Mouse (Mus musculus) layer of hippocampus, postnatal 10 days (tissue): ENCODE measurements at regions not wholly inside any gene's neighbourhood (a gene's known extent, or its start where the extent isn't known, plus 50 kb on each side); places are given as distances from the start of the nearest gene placed in this dataset.

Source experiments
- DNase-seq, 2 experiments: peaks; one replicate each; pipeline ENCODE4 v3.0.0; 2021; ENCODE audit warnings: low spot score in 2 of 2

- DNase-seq: no peak
These were observed 155.6 kb downstream of the Chic2 start for GRCm38 (mm10) chr5:74888934-74889333.

GRCm38 (mm10) chr5:74885958-74886357 lies 158.6 kb downstream of the Chic2 start:
- DNase-seq: no peak

GRCm38 (mm10) chr5:74882563-74882962 lies 162.0 kb downstream of the Chic2 start:
- DNase-seq: no peak

- DNase-seq: no peak
These were observed 163.8 kb downstream of the Chic2 start for GRCm38 (mm10) chr5:74880669-74881226.

GRCm38 (mm10) chr5:74880048-74880437 lies 164.5 kb downstream of the Chic2 start:
- no peak for DNase-seq

- no peak for DNase-seq
These were observed 165.2 kb downstream of the Chic2 start for GRCm38 (mm10) chr5:74879098-74880047.

GRCm38 (mm10) chr5:74877595-74877994 lies 167.0 kb downstream of the Chic2 start:
- no peak for DNase-seq

GRCm38 (mm10) chr5:74877185-74877584 lies 167.4 kb downstream of the Chic2 start:
- no peak for DNase-seq

- no peak for DNase-seq
These were observed 169.9 kb downstream of the Chic2 start for GRCm38 (mm10) chr5:74874691-74875090.

GRCm38 (mm10) chr5:74870615-74871014 lies 167.9 kb upstream of the Lnx1 start:
- DNase-seq: no peak

- no peak for DNase-seq
These were observed 164.5 kb upstream of the Lnx1 start for GRCm38 (mm10) chr5:74867113-74867785.

- DNase-seq: no peak
These were observed 164.0 kb upstream of the Lnx1 start for GRCm38 (mm10) chr5:74866697-74867096.

GRCm38 (mm10) chr5:74865446-74865845 lies 162.7 kb upstream of the Lnx1 start:
- no peak for DNase-seq

- DNase-seq: no peak
These were observed 161.9 kb upstream of the Lnx1 start for GRCm38 (mm10) chr5:74864540-74865157.

- DNase-seq: no peak
These were observed 158.6 kb upstream of the Lnx1 start for GRCm38 (mm10) chr5:74861297-74861696.

- no peak for DNase-seq
These were observed 155.1 kb upstream of the Lnx1 start for GRCm38 (mm10) chr5:74857861-74858260.

- peak; percentile 30 to 48 for DNase-seq
These were observed 154.4 kb upstream of the Lnx1 start for GRCm38 (mm10) chr5:74857161-74857560.

GRCm38 (mm10) chr5:74847824-74848223 lies 145.1 kb upstream of the Lnx1 start:
- no peak for DNase-seq

- DNase-seq: peak; percentile 36 to 43
These were observed 144.0 kb upstream of the Lnx1 start for GRCm38 (mm10) chr5:74846674-74847073.

GRCm38 (mm10) chr5:74834401-74834800 lies 131.7 kb upstream of the Lnx1 start:
- DNase-seq: no peak

GRCm38 (mm10) chr5:74833887-74834286 lies 131.2 kb upstream of the Lnx1 start:
- DNase-seq: no peak

GRCm38 (mm10) chr5:74832011-74832410 lies 129.3 kb upstream of the Lnx1 start:
- DNase-seq: no peak
